Mouse (Mus musculus) spleen, adult 2 months (tissue): Measurements from ENCODE around the gene Tkt.

Experiments
- CTCF ChIP-seq: fragments of 200-500 bp; IDR thresholded peaks from 2 replicates; pipeline ENCODE4 v1.5.1; 2011; ENCODE audit warnings: mild to moderate bottlenecking, inconsistent platforms; ENCODE audit not compliant: insufficient read depth, insufficient read length, insufficient replicate concordance; ENCODE audit errors: extremely low read depth
- POLR2A ChIP-seq: fragments of 200-500 bp; IDR thresholded peaks from 2 replicates; pipeline ENCODE4 v1.6.1; 2011; ENCODE audit warnings: low read depth, low read length, inconsistent platforms

DNA sequence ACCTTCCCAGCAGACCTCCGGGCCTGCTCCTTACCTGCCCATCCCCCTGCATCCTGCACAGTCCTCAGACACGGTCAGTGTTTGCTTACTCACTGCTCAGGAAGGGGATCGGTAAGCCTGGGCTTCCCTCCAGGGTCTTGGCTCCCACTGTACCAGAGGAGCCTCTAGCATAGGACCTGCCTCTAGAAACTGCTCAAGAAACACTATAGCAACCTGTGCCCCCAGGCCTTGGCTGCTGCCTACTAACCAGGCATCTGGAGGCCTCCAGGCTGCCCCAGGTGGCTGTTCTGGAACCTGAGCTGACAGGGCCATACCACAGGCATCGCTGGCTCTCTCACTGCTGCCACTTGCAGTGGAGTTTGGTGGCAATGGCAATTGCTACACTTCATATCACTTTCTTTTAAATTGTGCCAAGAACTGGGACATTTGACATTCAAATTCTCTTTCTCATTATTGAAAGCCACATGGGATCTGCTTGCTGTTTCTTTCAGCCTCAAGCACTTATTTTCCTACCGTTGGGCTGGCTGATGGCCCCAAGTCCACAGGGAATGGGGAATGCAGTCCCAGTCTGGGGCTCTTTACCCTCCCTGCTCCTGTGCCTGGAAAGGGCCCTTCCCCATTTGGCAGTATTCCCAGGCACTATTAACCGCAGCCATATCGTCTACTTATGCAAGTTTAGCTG, 38.8 kb downstream of the Tkt start:
- TF ChIP-seq POLR2A, result no peak
- no peak for TF ChIP-seq CTCF
